Mouse (Mus musculus) midbrain, postnatal 0 days (tissue): ENCODE results near the gene Oaz2. TPM values are rescaled to one million over a fixed set of nuclear protein-coding genes. Genes with fewer than 3 reads are reported as not detected.

ENCODE experiments used
- ATAC-seq: fragments of 200-750 bp; cut with Nextera tagmentation; 2 replicates; pipeline ENCODE4 v1.8.0; 2017; ENCODE audit warnings: moderate number of reproducible peaks, mild to moderate bottlenecking, moderate TSS enrichment, moderate library complexity; ENCODE audit not compliant: low FRiP score
- DNase-seq: peaks from one replicate; pipeline ENCODE4 v3.0.0-alpha.2; 2015; ENCODE audit warnings: low spot score
- H3K27ac ChIP-seq: fragments of 300-500 bp; sonication (generic); 2 replicates; pipeline ENCODE4 v1.5.1; 2014; ENCODE audit warnings: low read depth, mild to moderate bottlenecking, low read length, mixed read lengths
- H3K27me3 ChIP-seq: fragments of 300-500 bp; sonication (generic); 2 replicates; pipeline ENCODE4 v1.6.1; 2014; ENCODE audit warnings: low read length, control low read depth, mixed read lengths; ENCODE audit not compliant: insufficient read depth
- H3K36me3 ChIP-seq: fragments of 300-500 bp; sonication (generic); 2 replicates; pipeline ENCODE4 v1.6.1; 2014; ENCODE audit warnings: low read length, control low read depth, mixed read lengths; ENCODE audit not compliant: insufficient read depth
- H3K4me1 ChIP-seq: fragments of 300-500 bp; sonication (generic); 2 replicates; pipeline ENCODE4 v1.6.1; 2014; ENCODE audit warnings: mild to moderate bottlenecking, control low read depth, antibody characterized with exemption, low read length, mixed read lengths; ENCODE audit not compliant: insufficient read depth
- H3K4me2 ChIP-seq: fragments of 300-500 bp; sonication (generic); 2 replicates; pipeline ENCODE4 v1.6.1; 2014; ENCODE audit warnings: low read depth, mild to moderate bottlenecking, low read length, mixed read lengths; ENCODE audit not compliant: poor library complexity, severe bottlenecking
- H3K4me3 ChIP-seq: fragments of 300-500 bp; sonication (generic); 2 replicates; pipeline ENCODE4 v1.5.1; 2014; ENCODE audit warnings: low read depth, mild to moderate bottlenecking, low read length, moderate library complexity
- H3K9ac ChIP-seq: fragments of 300-500 bp; sonication (generic); replicated peaks from 2 replicates; pipeline ENCODE4 v1.6.1; 2014; ENCODE audit warnings: mild to moderate bottlenecking, low read length, moderate library complexity, mixed read lengths; ENCODE audit not compliant: poor library complexity, severe bottlenecking
- H3K9me3 ChIP-seq: fragments of 300-500 bp; sonication (generic); 2 replicates; pipeline ENCODE4 v1.6.1; 2016; ENCODE audit warnings: low read length, control low read depth
- CTCF ChIP-seq: IDR thresholded peaks from 2 replicates; pipeline ENCODE4 v1.5.1; 2016; ENCODE audit warnings: antibody characterized with exemption, mild to moderate bottlenecking
- WGBS: fragments of 180-500 bp; shearing (Covaris S2); extraction: QIAGEN DNeasy Blood & Tissue Kit; methylation state at CpG from one replicate; pipeline ENCODE4 v1.1.7; 2014; 5-methylcytosine and 5-hydroxymethylcytosine counted together
- polyA plus RNA-seq: library from polyadenylated mRNA; unstranded; fragments of >200 nt; fragmentation: Nextera tagmentation; extraction: Ambion mirVana; gene quantifications from 2 replicates; pipeline ENCODE4 v1.2.1, GENCODE M21; 2015
- total RNA-seq: library from RNA; depleted of rRNA; stranded (reverse); fragments of >200 nt; gene quantifications from 2 replicates; pipeline ENCODE4 v1.2.3, GENCODE M21; 2014

The Oaz2 gene
- total and polyA plus RNA-seq, 2 experiments from 2014 or later = 252 to 382 TPM

DNA sequence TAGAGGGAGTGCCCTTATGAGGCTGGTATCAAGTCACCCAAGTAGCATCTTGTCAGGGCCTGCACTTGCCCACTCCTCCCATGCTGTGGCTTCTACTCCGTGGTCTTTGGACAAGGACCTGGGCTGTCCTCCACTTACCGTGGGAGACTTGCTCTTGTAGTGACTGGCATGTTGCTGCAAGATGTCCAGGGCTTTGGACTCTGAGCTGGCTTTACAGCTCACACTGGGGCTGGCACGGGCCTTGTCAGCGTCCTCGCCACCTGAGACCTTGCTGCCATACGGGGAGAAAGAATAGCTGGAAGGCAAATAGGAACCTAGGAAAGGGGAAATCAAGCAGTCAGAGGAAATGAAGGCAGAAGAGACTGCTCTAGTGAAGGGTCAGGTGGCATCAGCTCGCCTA is 29.6 kb downstream of the Oaz2 start:
- Histone ChIP-seq H3K9me3 (no peaks in the 10 kb centered on the region), H3K36me3 (peaks cover 45% of the 10 kb centered on the region), H3K4me3 (no peak overlapping the region), H3K4me1 (no peaks in the 10 kb centered on the region), H3K4me2 (no peak overlapping the region), H3K27me3 (no peaks in the 10 kb centered on the region), H3K27ac (no peak overlapping the region), H3K9ac (no peak overlapping the region)
- TF ChIP-seq CTCF = no peak
- 84% methylated on average over 7 of the region's 7 CpGs for whole genome bisulfite sequencing
- ATAC-seq (no peak), DNase-seq (no peak)

DNA sequence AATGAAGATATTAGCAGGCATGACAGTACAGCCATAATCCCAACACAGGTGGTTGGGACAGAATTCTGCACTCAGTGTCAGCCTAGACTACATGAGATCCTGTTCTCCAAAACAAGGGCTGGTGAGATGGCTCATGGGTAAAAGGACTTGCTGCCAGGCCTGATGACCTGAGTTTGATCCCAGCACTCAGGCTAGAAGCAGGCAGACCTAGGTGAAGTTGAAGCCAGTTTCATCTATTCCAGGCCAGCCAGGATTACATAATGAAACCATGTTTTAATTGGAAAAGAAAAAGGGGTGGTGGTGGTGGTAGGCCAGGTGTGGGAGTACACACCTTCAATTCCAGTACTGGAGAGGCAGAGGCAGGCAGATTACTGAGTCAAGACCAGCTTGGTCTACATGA is 30.2 kb downstream of the Oaz2 start:
- no peak for TF ChIP-seq CTCF
- no peak overlapping the region for H3K27ac ChIP-seq
- DNase-seq = no peak
- no peaks in the 10 kb centered on the region for H3K27me3 ChIP-seq
- peaks cover 42% of the 10 kb centered on the region for H3K36me3 ChIP-seq
- H3K4me1 ChIP-seq = no peaks in the 10 kb centered on the region
- no peaks in the 10 kb centered on the region for H3K9me3 ChIP-seq
- no peak overlapping the region for H3K4me3 ChIP-seq
- H3K4me2 ChIP-seq = no peak overlapping the region
- H3K9ac ChIP-seq = no peak overlapping the region
- ATAC-seq = no peak

DNA sequence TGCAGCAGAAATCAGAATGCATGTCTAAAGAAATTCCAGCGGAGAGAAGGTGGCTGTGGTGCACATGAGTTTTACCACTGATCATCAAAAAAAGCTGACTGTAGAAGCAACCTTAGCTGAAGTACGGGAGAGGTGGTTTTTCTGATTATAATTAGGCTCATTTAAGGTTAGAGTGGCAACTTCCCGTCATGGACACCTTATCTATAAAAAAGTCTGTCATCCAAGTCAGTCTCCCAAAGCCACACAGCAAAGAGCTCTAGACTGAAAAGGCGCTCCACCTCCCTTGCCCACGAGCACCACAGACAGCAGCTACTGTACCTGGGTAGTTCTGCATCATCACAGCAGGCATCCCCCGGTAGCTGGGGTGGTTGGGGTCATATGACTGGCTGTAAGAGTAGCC is 32.7 kb downstream of the Oaz2 start:
- ATAC-seq = no peak
- Histone ChIP-seq H3K9ac (no peak overlapping the region), H3K27me3 (no peaks in the 10 kb centered on the region), H3K36me3 (peaks cover 34% of the 10 kb centered on the region), H3K27ac (no peak overlapping the region), H3K4me1 (no peaks in the 10 kb centered on the region), H3K4me2 (no peak overlapping the region), H3K9me3 (no peaks in the 10 kb centered on the region), H3K4me3 (no peak overlapping the region)
- 82% methylated on average over 6 of the region's 6 CpGs for WGBS
- no peak for DNase-seq
- TF ChIP-seq CTCF = no peak

DNA sequence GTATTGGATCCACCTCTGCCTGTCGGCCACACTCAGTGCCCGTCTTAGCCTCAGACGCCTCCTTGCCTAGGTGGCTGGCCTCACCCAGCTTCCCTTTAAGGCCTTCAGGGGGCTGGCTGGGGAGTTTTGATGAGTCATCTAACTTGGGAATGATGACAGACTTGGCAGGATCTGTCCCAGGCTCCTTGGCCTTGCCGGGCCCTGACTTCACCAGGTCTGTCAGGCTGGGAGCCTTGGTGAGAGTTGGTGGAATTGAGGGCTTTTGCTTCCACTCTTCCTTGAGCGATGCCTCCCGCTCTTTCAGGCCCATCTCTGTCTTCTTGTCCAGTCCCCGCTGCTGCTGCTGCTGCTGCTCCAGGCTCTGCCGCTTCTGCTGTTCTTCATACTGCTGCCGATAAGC is 34.5 kb downstream of the Oaz2 start:
- H3K27me3 ChIP-seq = no peaks in the 10 kb centered on the region
- no peak overlapping the region for H3K4me3 ChIP-seq
- ATAC-seq = no peak
- no peak overlapping the region for H3K27ac ChIP-seq
- DNase-seq = no peak
- H3K4me2 ChIP-seq = no peak overlapping the region
- H3K4me1 ChIP-seq = no peaks in the 10 kb centered on the region
- no peak overlapping the region for H3K9ac ChIP-seq
- H3K9me3 ChIP-seq = no peaks in the 10 kb centered on the region
- 98% methylated on average over 9 of the region's 9 CpGs for WGBS
- H3K36me3 ChIP-seq = peaks cover 27% of the 10 kb centered on the region
- no peak for TF ChIP-seq CTCF

DNA sequence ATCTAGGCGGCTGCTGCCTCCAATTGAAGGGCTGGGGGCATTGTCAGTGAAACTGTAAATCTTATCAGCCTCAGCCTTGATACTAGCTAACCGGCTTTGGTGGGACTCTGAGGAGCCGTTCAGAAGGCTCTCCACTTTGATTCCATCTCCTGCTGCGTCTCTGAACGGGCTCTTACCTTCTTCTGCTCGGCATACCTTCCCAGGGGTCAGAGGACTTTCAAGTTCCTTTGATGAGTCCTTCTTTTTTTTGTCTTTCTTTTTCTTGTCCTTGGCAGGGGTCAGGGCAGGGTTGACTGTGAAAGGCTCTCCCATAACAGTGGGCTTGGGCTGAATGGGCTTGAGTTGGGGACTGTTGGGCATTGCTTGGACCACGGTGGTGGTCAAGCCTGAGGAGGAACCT is 35.4 kb downstream of the Oaz2 start:
- 80% methylated on average over 7 of the region's 7 CpGs for WGBS
- no peak overlapping the region for H3K27ac ChIP-seq
- no peaks in the 10 kb centered on the region for H3K9me3 ChIP-seq
- peaks cover 26% of the 10 kb centered on the region for H3K36me3 ChIP-seq
- no peak overlapping the region for H3K4me2 ChIP-seq
- no peak for TF ChIP-seq CTCF
- no peak overlapping the region for H3K9ac ChIP-seq
- H3K4me3 ChIP-seq = no peak overlapping the region
- ATAC-seq = no peak
- H3K4me1 ChIP-seq = no peaks in the 10 kb centered on the region
- DNase-seq = no peak
- no peaks in the 10 kb centered on the region for H3K27me3 ChIP-seq

DNA sequence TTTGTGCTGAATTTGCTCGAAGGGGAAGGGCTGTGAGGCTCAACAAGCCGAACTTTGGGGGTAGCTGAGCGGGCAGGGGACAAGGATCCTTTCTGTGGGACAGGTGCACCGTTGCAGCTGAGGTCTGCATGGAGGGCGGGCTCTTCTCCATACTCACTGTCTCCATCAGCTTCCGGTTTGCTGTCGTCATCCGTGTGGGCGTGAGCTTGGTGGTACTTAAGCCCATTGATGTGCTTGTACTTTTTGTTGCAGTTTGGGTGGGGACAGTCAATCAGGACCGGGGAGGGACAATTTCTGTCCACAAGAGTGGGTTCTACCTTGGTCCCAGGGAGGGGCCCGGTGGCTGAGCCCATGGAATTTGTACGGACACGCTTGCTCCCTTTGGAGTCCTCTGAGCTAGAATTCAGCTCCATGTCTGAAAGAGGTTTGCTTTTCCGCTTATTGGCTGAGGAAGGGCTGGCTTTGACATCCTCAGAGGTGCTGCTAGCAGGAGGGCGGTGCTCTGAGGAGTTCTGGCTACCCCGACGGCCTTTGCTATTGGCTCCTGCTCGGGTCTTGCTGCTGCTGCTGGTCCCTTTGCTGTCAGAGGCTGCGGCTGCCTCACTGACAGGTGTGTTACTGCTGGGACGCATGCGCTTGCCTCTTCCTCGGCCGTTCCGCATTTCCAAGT is 36.3 kb downstream of the Oaz2 start:
- DNase-seq = no peak
- H3K36me3 ChIP-seq = peaks cover 24% of the 10 kb centered on the region
- WGBS = 92% methylated on average over 24 of the region's 24 CpGs
- TF ChIP-seq CTCF = no peak
- no peaks in the 10 kb centered on the region for H3K27me3 ChIP-seq
- H3K9ac ChIP-seq = no peak overlapping the region
- no peaks in the 10 kb centered on the region for H3K9me3 ChIP-seq
- no peak overlapping the region for H3K4me3 ChIP-seq
- H3K4me2 ChIP-seq = no peak overlapping the region
- no peaks in the 10 kb centered on the region for H3K4me1 ChIP-seq
- ATAC-seq = no peak
- no peak overlapping the region for H3K27ac ChIP-seq
